Mouse (Mus musculus): ENCODE results near the gene Cfap54.

Gene Cfap54

GRCm38 (mm10) chr10:93062395-93062794 lies 19.0 kb downstream of the Cfap54 start:
- no peak for DNase-seq (ENCODE audit: low read depth, low spot score)

- DNase-seq (ENCODE audit: low read depth, low spot score) = no peak
Observed at GRCm38 (mm10) chr10:93053867-93054266, 27.6 kb downstream of the Cfap54 start.

- no peak for DNase-seq (ENCODE audit: low read depth, low spot score)
Observed at GRCm38 (mm10) chr10:93053315-93053714, 28.1 kb downstream of the Cfap54 start.

GRCm38 (mm10) chr10:93051016-93051726 lies 30.2 kb downstream of the Cfap54 start:
- peak; percentile 91 for DNase-seq (ENCODE audit: low read depth, low spot score)

GRCm38 (mm10) chr10:93050571-93050970 lies 30.8 kb downstream of the Cfap54 start:
- peak; percentile 21 for DNase-seq (ENCODE audit: low read depth, low spot score)

DNA sequence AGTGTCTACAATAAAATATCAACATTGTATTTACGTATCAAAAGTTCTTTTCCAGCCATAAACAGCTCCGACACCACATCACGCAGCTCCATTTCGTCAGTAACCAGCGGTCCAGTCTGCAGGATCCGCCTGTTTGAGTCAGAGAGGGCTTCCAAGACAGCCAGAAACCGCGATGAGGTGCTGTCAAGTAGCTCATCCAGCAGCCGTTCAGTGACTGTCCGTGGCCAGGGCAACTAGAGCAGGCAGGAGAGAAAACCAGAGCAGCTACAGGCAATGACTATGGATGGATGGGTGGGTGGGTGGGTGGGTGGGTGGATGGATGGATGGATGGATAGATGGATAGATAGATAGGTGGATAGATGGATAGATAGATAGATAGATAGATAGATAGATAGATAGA lies 38.2 kb downstream of the Cfap54 start:
- DNase-seq (ENCODE audit: low read depth, low spot score) = no peak

DNA sequence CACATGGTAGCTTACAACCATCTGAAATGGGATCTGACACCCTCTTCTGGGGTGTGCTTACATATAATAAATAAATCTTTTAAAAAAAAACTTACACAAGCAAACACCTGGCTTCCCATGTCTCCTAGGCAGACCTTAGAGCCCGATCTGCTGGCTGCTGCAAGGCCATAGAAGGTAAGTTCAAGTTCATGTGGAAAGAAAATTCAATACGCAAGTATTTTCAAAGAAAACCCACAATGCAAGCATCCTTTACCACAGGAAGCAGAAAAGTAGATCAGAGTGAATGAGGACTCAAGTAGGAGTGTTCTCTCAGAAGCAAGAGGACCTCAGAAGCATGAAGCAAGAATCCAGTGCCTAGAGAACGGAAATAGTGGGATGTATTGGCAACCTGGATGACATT lies 39.6 kb downstream of the Cfap54 start:
- DNase-seq (ENCODE audit: low read depth, low spot score) = no peak

- DNase-seq (ENCODE audit: low read depth, low spot score) = no peak
Observed at GRCm38 (mm10) chr10:93041392-93041791, 40.0 kb downstream of the Cfap54 start.

DNA sequence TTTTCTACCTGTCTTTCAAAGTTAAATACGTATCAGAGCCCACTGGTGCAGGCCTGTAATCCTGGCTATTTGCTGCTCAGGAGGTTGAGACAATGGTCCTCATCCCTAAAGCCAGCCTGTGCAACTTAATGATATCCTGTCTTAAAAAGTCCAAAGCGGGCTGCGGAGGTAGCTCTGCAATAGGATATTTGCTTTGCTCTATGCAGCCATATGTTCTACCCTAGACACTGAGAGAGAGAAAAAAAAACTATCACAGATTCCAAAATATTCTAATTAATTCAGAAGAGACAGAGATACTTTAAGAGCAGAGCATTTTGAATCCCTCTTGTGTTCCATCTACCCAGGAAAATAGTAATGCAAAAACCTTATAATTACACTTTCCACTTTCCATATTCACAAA lies 44.9 kb downstream of the Cfap54 start:
- DNase-seq (ENCODE audit: low read depth, low spot score) = no peak

DNA sequence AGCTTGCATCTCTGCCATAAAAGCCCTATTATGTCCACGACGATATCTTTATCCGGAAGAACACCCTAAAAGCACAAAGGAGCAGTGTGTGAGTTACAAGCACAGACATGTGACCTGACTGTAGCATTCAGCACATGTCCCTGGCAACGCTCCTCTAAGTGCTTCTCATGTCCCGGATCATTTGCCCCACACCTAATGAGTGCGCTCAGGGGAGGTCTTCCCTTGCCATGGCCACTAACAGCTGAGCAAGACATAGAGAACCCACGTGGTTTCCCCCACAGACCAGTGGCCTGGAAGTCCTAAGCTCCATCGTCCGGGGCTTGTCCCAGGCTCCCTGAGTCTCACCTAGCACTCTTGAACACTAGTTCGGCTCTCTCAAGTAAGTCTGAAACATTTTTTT lies 45.9 kb downstream of the Cfap54 start:
- no peak for DNase-seq (ENCODE audit: low read depth, low spot score)

GRCm38 (mm10) chr10:93023295-93023694 lies 58.1 kb downstream of the Cfap54 start:
- DNase-seq (ENCODE audit: low read depth, low spot score) = no peak

DNA sequence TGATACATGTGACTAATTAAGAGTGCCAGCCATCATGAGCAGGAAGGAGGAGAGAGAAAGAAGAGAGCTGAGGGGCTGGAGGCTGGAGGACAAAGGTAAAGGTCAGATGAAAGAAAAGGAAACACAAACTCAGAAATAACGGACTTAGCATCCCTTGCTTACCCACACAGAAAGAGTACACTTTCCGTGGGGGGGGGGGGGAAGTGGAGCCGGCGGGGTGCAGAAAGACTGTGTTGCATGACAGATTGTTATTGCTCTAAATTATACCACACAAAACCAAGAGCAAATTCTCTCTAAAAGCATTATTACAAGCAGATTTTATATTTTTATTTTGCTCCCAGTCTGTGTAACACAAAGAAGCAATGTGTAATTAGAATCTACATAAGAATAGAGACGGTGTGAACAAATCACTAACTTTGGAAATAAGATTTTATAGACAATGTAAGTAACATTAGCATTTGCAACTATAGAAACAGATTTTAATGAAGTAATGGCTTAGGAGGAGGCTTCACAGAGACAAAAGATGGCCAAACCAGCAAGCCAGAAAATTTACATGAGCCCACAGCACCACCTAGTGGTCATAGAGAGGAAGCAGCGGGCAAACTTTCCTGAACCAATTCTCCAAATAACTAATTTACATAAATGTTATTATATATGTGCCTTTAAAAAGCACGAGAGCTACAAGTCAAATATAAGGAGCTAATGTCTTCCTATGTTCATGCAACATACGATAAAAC lies 67.2 kb downstream of the Cfap54 start:
- peak; percentile 65 for DNase-seq (ENCODE audit: low read depth, low spot score)

- DNase-seq (ENCODE audit: low read depth, low spot score) = no peak
Observed at GRCm38 (mm10) chr10:93011085-93011484, 70.3 kb downstream of the Cfap54 start.

GRCm38 (mm10) chr10:93006970-93007369 lies 74.4 kb downstream of the Cfap54 start:
- no peak for DNase-seq (ENCODE audit: low read depth, low spot score)

GRCm38 (mm10) chr10:93006405-93006804 lies 75.0 kb downstream of the Cfap54 start:
- DNase-seq (ENCODE audit: low read depth, low spot score) = no peak

DNA sequence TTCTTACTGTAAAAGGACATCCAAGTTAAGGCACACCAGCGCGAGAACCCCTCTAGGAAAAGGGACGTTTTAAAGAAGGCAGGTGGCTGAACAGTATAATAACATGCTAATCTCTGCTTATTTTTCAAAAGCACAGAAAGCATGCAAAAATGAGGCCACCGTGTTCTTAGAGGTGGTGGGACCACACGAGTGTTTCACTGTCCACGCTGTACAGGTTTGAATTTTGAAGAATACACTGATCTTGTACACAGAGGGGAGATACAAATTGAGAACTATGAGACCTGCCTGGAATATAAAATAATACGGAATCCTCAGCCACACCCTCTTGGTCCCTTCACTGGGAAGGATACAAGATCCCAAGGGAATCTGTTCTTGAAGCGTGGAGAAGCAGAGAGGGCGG lies 82.9 kb downstream of the Cfap54 start:
- DNase-seq (ENCODE audit: low read depth, low spot score) = no peak

DNA sequence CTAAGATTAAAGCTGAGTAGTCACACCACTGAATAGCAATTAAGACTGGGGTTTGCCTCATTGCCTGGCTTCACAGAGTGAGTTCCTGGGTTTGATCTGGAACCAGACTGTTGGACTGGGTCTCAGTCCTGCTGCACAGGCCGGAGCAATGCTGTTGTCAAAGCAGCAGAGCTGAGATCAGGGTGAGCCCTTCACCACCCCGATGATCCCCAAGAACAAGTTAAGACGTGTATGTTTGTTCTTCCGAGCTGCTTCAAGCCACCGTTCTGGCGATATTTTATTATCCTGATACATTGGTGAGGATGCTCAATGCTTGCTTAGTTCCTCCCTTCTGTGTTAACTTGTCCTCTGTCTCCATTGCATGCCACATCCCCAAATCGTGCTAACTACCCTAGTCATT lies 86.2 kb downstream of the Cfap54 start:
- no peak for DNase-seq (ENCODE audit: low read depth, low spot score)

DNA sequence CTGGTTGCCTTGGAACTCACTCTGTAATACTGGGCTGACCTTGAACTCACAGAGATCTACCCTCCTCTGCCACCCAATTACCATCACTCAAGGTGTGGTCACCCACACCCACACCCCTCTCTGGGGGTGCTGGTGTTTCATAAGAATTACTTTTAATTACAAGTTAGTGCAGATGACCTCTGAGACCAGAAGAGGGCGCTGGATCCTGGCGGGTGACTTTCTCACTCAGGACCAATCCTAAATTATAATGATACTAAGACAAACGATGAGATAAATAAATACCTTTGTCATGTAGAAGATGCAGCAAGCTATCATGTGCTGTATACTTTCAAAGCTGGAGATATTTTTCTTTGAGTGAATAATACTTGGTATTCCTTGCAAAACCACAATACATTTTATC lies 87.1 kb downstream of the Cfap54 start:
- no peak for DNase-seq (ENCODE audit: low read depth, low spot score)

GRCm38 (mm10) chr10:92992526-92992925 lies 88.9 kb downstream of the Cfap54 start:
- DNase-seq (ENCODE audit: low read depth, low spot score) = no peak

DNA sequence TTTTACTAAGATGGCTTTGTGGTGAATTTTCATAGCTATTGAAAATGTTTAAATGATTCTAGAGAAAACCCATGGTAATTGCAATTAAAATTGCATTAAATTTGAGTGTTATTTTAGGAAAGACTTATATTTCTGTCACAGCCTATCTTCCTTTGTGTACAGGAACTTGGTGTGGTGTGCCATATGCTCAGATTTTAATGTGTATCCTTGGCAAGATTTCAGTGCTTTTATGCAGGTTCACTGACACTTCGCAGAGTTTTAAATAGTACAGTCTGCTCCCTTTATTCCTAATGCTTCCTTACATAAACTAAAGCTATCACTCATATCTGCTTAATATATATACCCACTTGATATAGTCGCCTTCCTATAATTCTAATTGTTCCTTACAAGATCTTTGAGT lies 90.8 kb downstream of the Cfap54 start:
- DNase-seq (ENCODE audit: low read depth, low spot score) = no peak

- DNase-seq (ENCODE audit: low read depth, low spot score) = no peak
Observed at GRCm38 (mm10) chr10:92965134-92965533, 116.3 kb downstream of the Cfap54 start.

- peak; percentile 36 for DNase-seq (ENCODE audit: low read depth, low spot score)
Observed at GRCm38 (mm10) chr10:92950044-92950443, 131.4 kb downstream of the Cfap54 start.
